Mouse (Mus musculus) lung, adult 2 months (tissue): ENCODE measurements around the gene Kcnk15. TPM values are rescaled to one million over a fixed set of nuclear protein-coding genes. Genes with fewer than 3 reads are reported as not detected.
A peak's percentile ranks its signal among the peaks of the same experiment; 100 is the strongest.

ENCODE experiments used
- DNase-seq: peaks from one replicate; pipeline ENCODE4 v3.0.0; 2022
- H3K4me1 ChIP-seq: fragments of 200-500 bp; 2 replicates; pipeline ENCODE4 v1.6.1; 2011; ENCODE audit warnings: low read length; ENCODE audit not compliant: control insufficient read depth, insufficient read depth
- H3K4me3 ChIP-seq: fragments of 200-500 bp; replicated peaks from 2 replicates; pipeline ENCODE3; 2011; ENCODE audit warnings: low read depth, mild to moderate bottlenecking, control low read depth, low read length; ENCODE audit errors: extremely low read depth
- CTCF ChIP-seq: fragments of 200-500 bp; IDR thresholded peaks from 2 replicates; pipeline ENCODE4 v1.5.1; 2011; ENCODE audit warnings: mild to moderate bottlenecking, low read length, control low read depth; ENCODE audit not compliant: insufficient read depth
- POLR2A ChIP-seq: fragments of 200-500 bp; IDR thresholded peaks from 2 replicates; pipeline ENCODE4 v1.6.1; 2011; ENCODE audit warnings: low read depth, mild to moderate bottlenecking, control low read depth, low read length, borderline replicate concordance; ENCODE audit errors: extremely low read depth
- WGBS: fragments of 180-500 bp; shearing (Covaris S2); methylation state at CpG from one replicate; pipeline ENCODE4 v1.1.7; 2018; 5-methylcytosine and 5-hydroxymethylcytosine counted together
- polyA plus RNA-seq: library from polyadenylated mRNA; depleted of rRNA; stranded (reverse); fragments of >200 nt; gene quantifications from 2 replicates; pipeline ENCODE4 v1.2.3, GENCODE M21; 2012

Gene Kcnk15
- polyA plus RNA-seq, 1 experiment: not detected

- TF ChIP-seq CTCF (no peak), POLR2A (no peak)
- WGBS: 25% methylated on average over 5 of the region's 5 CpGs
- no peaks in the 10 kb centered on the region for H3K4me1 ChIP-seq
- H3K4me3 ChIP-seq: no peak overlapping the region
- DNase-seq: peak; percentile 36
Observed at GRCm38 (mm10) chr2:163826494-163826893, 27.0 kb upstream of the Kcnk15 start.

DNA sequence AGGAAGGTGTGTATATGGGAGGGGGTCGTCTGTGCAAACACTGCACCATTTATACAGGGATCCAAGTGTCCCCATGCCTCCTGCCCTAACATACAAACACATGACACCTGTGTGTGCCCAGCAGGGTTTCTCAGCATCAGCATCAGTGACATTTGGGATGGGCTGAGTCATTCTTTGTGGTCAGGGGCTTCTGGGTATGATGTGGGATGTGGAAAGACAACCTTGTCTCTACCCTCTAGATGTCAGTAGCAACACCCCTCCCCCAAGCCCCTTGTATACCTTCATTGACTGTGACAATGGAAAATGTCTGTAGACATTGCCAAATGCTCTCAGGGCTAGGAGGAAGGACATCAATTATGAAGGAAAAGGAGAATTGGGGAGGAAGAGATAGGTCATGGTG lies 22.3 kb upstream of the Kcnk15 start:
- WGBS: 37% methylated on average over 1 of the region's 1 CpGs
- H3K4me1 ChIP-seq: no peaks in the 10 kb centered on the region
- TF ChIP-seq POLR2A: no peak
- no peak for TF ChIP-seq CTCF
- no peak overlapping the region for H3K4me3 ChIP-seq
- DNase-seq: no peak

DNA sequence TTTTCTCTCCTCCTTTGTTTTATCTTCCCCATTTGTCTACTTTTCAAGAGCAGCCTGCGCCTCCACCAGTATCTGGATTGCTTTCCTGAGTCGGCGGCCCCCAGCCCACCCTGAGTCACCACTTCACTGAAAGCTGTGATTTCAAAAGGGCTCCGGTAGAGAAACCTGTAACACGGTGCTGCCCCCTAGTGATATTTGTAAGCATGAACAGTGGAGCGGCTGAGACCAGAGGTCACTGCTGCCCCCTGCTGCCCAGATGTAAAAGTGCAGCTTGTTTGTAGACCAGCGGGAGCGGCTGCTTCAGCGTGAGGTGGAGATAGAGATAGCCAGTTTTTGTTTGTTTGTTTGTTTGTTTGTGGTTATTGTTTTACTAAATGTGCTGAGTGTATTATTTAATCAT lies 15.4 kb upstream of the Kcnk15 start:
- peak; percentile 79 for DNase-seq
- 17% methylated on average over 9 of the region's 9 CpGs for WGBS
- H3K4me1 ChIP-seq: no peaks in the 10 kb centered on the region
- H3K4me3 ChIP-seq: no peak overlapping the region
- TF ChIP-seq CTCF (peak; percentile 97), POLR2A (no peak)

DNA sequence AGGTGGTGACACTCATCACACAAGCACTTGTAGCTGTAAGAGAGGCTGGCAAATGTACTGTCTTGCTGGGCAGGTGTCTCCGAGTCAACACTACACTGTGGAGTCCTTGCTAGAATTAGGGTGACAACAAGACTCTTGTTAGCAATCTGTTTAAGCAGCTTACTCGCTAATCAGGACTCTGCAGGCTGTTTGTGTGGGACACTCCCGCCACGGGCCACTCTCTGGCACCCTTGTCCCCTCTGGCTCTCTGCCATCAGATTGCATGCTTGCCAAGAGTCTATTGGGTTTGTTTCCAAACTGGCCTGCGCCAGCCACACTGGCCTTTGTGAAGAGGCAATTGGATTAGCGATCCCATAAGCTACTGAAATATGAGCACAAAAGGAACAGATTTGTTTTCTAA lies 13.9 kb upstream of the Kcnk15 start:
- WGBS: 24% methylated on average over 6 of the region's 6 CpGs
- no peak for TF ChIP-seq CTCF
- TF ChIP-seq POLR2A: no peak
- DNase-seq: peak; percentile 62
- Histone ChIP-seq H3K4me3 (no peak overlapping the region), H3K4me1 (no peaks in the 10 kb centered on the region)

DNA sequence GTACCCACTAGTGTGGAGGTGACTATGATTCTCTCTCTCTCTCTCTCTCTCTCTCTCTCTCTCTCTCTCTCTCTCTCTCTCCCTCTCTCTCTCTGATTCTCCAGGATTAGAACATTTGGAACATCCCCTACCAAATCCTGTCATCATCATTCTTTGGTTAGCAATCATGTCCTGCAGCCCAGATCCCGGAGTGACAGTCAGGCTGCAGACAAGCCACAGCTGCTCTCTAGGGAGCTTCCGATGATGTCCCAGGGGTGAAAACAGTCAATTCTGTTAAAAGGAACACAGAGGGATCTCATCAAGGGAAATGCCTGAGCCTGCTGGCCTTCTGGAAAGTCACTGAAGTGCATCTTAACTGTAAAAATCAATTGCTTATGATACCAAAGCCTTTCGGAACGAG lies 11.4 kb upstream of the Kcnk15 start:
- Histone ChIP-seq H3K4me3 (no peak overlapping the region), H3K4me1 (no peaks in the 10 kb centered on the region)
- TF ChIP-seq POLR2A (no peak), CTCF (no peak)
- WGBS: 57% methylated on average over 4 of the region's 4 CpGs
- no peak for DNase-seq

- no peak for DNase-seq
- WGBS: 75% methylated on average over 6 of the region's 6 CpGs
- Histone ChIP-seq H3K4me3 (no peak overlapping the region), H3K4me1 (no peaks in the 10 kb centered on the region)
- no peak for TF ChIP-seq CTCF
- TF ChIP-seq POLR2A: no peak
Observed at GRCm38 (mm10) chr2:163857233-163857632, 3.8 kb downstream of the Kcnk15 start.

DNA sequence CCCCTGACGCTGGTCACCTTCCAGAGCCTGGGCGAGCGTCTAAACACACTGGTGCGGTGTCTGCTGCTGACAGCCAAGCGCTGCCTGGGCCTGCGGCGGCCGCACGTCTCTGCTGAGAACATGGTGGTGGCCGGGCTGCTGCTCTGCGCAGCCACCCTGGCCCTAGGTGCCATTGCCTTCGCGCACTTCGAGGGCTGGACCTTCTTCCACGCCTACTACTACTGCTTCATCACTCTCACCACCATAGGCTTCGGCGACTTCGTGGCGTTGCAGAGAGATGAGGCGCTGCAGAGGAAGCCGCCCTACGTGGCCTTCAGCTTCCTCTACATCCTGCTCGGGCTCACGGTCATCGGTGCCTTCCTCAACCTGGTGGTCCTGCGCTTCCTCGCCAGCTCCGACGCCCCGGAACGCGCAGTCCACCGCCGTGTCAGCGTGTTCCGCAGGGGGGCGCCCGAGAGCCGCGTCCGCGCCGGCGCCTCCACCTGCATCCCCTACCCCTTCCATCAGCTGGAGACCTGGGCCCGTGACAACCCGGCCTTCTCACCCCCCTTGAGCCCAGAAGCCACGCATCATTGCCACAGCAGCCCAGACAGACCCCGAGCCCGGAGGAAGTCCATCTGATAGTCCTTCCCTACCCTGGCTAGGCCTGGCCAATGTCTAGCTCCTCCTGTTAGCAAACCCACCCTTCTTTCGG lies 5.0 kb downstream of the Kcnk15 start:
- WGBS: 15% methylated on average over 50 of the region's 50 CpGs
- Histone ChIP-seq H3K4me3 (no peak overlapping the region), H3K4me1 (no peaks in the 10 kb centered on the region)
- peak; percentile 15 for DNase-seq
- no peak for TF ChIP-seq POLR2A
- TF ChIP-seq CTCF: no peak

- no peak for DNase-seq
- TF ChIP-seq POLR2A (no peak), CTCF (no peak)
- no peak overlapping the region for H3K4me3 ChIP-seq
- WGBS: 86% methylated on average over 5 of the region's 5 CpGs
- H3K4me1 ChIP-seq: no peaks in the 10 kb centered on the region
Observed at GRCm38 (mm10) chr2:163865311-163865710, 11.9 kb downstream of the Kcnk15 start.

- 75% methylated on average over 9 of the region's 9 CpGs for WGBS
- Histone ChIP-seq H3K4me3 (no peak overlapping the region), H3K4me1 (no peaks in the 10 kb centered on the region)
- TF ChIP-seq POLR2A: no peak
- no peak for TF ChIP-seq CTCF
- no peak for DNase-seq
Observed at GRCm38 (mm10) chr2:163866061-163866460, 12.6 kb downstream of the Kcnk15 start.

DNA sequence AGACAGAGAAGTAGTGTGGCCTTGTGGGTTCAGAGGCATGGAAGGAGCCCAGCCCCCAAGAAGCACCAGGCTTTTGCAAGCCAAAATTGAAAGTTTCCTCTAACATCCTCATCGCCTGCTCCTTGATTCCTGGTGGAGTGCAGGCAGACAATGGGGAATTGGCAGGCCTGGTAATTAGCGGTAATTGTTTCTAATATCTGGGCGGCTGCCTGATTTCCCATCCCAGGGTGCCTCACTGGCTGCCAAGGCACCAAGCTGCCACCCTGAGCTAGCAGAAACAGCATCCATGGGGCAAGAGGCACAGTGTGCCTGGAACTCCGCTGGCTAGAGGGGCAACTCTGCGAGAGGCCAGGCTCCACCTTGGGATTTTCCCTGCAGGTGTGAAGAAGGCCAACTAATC lies 16.3 kb downstream of the Kcnk15 start:
- DNase-seq: no peak
- Histone ChIP-seq H3K4me1 (no peaks in the 10 kb centered on the region), H3K4me3 (no peak overlapping the region)
- TF ChIP-seq POLR2A (no peak), CTCF (no peak)
- 61% methylated on average over 5 of the region's 5 CpGs for WGBS
